Mouse (Mus musculus): ENCODE measurements around the gene Pkig. TPM values are rescaled to one million over a fixed set of nuclear protein-coding genes. Genes with fewer than 3 reads are reported as not detected.
A peak's percentile ranks its signal among the peaks of the same experiment; 100 is the strongest.

Gene Pkig
- total RNA-seq, 2 experiments from 2014 or later, result 70.3 to 92.1 TPM

GRCm38 (mm10) chr2:163735163-163735562 is 77.0 kb downstream of the Pkig start:
- ATAC-seq (replicated peaks; ENCODE audit: low FRiP score, low TSS enrichment, poor library complexity, severe bottlenecking), result no peak

- ATAC-seq (replicated peaks; ENCODE audit: low FRiP score, low TSS enrichment, poor library complexity, severe bottlenecking), result peak; percentile 68
These were observed 77.8 kb downstream of the Pkig start for GRCm38 (mm10) chr2:163735980-163736379.

DNA sequence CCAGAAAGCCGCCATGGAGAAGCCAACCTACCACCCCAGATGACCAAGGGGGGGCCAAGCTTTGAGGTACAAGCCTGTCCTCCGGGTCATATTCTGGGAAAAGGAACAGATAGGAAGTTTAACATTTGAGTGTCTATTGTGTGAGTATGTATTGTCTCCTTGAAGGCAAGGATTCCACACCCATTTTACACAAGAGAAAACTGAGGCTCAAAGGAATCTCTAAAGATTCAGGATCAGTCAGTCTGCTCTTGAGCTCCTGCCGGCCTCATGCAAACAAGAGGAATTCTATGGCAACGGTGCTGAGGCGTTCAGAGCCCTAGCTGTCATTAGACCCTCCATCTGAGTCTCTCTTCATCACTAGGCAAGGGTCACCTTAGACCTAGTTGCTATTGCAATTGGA is 84.5 kb downstream of the Pkig start:
- ATAC-seq (replicated peaks; ENCODE audit: low FRiP score, low TSS enrichment, poor library complexity, severe bottlenecking), result no peak

GRCm38 (mm10) chr2:163743357-163743756 is 85.2 kb downstream of the Pkig start:
- ATAC-seq (replicated peaks; ENCODE audit: low FRiP score, low TSS enrichment, poor library complexity, severe bottlenecking), result peak; percentile 43; the same call in 1 of the 2 replicates

- ATAC-seq (replicated peaks; ENCODE audit: low FRiP score, low TSS enrichment, poor library complexity, severe bottlenecking), result no peak
These were observed 86.8 kb downstream of the Pkig start for GRCm38 (mm10) chr2:163744801-163745570.

DNA sequence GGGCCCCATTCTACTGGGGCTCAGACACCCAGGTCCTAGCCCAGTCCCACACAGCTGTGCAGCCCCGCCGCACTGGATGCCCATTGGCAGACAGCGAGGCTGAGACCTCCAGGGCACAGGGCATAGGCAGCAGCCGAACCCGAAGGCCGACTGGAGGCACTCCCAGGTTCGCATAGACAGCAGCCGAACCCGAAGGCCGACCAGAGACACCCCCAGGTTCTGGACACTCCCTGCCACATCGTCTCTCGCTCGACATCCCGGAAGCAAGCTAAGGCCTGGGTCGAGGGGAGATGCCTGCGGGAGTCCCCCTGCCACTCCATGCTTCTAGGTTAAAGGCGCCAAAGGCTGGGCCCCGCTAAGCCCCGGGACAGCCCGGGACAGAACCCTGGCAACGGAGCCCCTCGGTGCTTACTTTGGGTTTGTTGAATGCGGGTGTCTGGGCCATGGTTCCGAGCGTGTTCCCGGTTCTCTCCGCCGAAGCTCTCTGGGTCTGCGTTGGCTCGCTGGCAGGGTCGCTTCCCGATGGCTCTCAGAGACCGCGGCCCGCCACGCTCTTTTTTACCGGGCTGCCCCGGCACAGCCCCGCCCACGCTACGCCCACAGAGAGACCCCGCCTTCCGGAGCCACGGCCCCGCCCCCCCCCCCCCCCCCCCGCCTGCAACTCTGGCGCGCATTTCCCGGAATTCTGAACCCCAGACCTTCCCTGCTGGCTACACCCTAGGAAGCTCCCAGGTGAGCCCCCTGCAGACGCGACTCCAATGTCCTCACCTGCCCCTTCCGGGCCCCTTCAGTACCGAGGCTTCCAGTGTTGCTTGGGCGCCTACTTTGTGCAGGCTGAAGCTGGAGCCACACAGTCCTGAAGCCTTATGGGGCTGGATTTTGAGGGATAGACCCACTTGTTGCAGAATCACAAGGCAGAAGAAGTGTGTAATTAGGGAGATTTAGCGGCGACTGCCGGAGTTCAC is 91.7 kb downstream of the Pkig start, which contains the start of gene Ada:
TSS of gene Ada (minus strand) at position 593 of the 965 bp plus-strand sequence.
- peak; percentile 71 for ATAC-seq (replicated peaks; ENCODE audit: low FRiP score, low TSS enrichment, poor library complexity, severe bottlenecking)

GRCm38 (mm10) chr2:163754228-163754627 is 96.0 kb downstream of the Pkig start:
- no peak for ATAC-seq (replicated peaks; ENCODE audit: low FRiP score, low TSS enrichment, poor library complexity, severe bottlenecking)

DNA sequence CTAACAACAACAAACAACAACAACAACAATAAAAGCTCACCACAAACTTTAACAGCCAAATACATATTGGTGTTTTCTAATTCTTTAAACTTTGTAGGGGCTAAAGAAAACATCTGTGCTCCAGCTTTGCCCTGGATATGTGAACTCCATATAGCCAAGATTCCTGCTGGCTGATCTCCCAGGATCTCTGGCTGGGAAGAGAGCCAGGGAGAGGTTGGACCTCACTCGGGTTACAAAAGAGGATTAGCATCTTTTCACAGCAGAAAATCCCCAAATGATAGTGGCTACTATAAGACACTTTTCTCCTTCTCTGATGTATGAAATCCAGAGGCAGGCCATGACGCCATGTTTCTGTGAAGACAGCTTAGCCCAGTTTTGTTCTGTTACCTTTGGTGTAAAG is 98.5 kb downstream of the Pkig start:
- no peak for ATAC-seq (replicated peaks; ENCODE audit: low FRiP score, low TSS enrichment, poor library complexity, severe bottlenecking)

GRCm38 (mm10) chr2:163758146-163758545 is 100.0 kb downstream of the Pkig start:
- ATAC-seq (replicated peaks; ENCODE audit: low FRiP score, low TSS enrichment, poor library complexity, severe bottlenecking), result no peak

- ATAC-seq (replicated peaks; ENCODE audit: low FRiP score, low TSS enrichment, poor library complexity, severe bottlenecking), result no peak
These were observed 102.4 kb downstream of the Pkig start for GRCm38 (mm10) chr2:163760589-163760988.

DNA sequence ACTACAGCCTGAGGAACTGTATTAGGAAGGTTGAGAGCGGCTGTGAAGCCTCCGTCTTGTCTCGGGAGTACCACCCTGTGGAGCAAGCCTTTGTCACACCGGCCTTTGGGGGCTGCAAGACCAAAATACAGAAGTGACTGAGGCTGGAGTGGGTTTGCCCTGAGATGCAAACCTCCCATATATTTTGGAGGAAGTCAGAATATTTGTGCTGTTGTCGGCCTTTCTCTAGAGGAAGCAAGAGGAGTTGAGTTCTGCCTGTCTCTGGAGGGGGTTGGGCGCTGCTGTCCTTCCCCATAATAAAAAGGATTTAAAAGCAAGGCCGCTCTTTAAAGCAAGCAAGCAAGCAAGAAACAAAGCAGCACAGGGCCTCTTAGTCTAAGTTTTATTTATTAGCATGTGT is 103.2 kb downstream of the Pkig start:
- ATAC-seq (replicated peaks; ENCODE audit: low FRiP score, low TSS enrichment, poor library complexity, severe bottlenecking), result no peak

- ATAC-seq (replicated peaks; ENCODE audit: low FRiP score, low TSS enrichment, poor library complexity, severe bottlenecking), result no peak
These were observed 108.1 kb downstream of the Pkig start for GRCm38 (mm10) chr2:163766261-163766660.

DNA sequence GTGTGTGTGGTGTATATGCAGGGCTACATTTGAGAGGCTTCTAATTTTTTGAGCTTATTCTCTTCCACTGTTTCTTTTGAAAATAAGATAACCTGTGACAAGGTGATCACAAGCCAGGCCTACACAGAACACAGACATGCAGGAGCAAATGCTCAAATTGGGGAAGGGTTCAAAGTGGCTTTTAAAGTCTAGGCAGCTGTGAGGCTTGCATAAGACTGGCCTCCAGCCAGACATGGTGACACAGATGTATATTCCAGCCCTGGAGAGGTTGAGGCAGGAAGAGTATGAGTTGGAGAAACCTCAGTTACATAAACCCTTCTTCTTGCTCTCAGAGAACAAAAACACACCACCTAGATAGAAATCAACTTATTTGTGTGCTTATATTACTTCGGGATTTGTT is 108.7 kb downstream of the Pkig start:
- ATAC-seq (replicated peaks; ENCODE audit: low FRiP score, low TSS enrichment, poor library complexity, severe bottlenecking), result no peak

DNA sequence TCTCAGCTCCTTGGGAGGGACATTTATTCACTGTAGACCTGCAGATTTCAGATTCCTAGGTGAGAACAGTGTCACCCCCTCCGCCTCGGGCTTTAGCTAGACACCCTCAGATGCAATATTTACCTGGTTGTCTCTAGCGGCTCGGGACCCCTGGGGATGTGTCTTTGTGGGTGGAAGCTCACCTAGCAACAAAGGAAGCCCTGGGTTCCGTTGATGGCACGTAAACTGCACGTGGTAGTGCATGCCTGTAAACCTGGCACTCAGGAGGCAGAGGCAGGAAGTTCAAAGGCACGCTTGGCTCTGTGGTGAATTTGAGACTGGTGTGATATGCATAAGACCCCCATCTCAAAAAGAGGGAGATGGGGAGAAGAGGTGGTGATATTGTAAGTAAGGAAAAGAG is 112.5 kb downstream of the Pkig start:
- no peak for ATAC-seq (replicated peaks; ENCODE audit: low FRiP score, low TSS enrichment, poor library complexity, severe bottlenecking)

Other genes with a start within 250 kb of the Pkig start
- gene Oser1, start 233.7 kb upstream of the Pkig start, total RNA-seq (2014; fragmentation: Nextera tagmentation), result 24.6 and 25.8 TPM in 2 replicates
- gene Oser1, start 233.7 kb upstream of the Pkig start, total RNA-seq (2017), result 46.6 and 53.5 TPM in 2 replicates
- gene Gdap1l1, start 219.9 kb upstream of the Pkig start, total RNA-seq (2014; fragmentation: Nextera tagmentation), result not detected in 2 replicates
- not detected in 2 replicates for gene Gdap1l1, start 219.9 kb upstream of the Pkig start, total RNA-seq (2017)
- gene Fitm2, start 185.8 kb upstream of the Pkig start, total RNA-seq (2014; fragmentation: Nextera tagmentation), result 3.3 and 6.6 TPM in 2 replicates
- gene Fitm2, start 185.8 kb upstream of the Pkig start, total RNA-seq (2017), result 6.2 and 8.8 TPM in 2 replicates
- not detected in 2 replicates for gene R3hdml, start 166.1 kb upstream of the Pkig start, total RNA-seq (2014; fragmentation: Nextera tagmentation)
- gene R3hdml, start 166.1 kb upstream of the Pkig start, total RNA-seq (2017), result not detected in 2 replicates
- gene Hnf4a, start 151.6 kb upstream of the Pkig start, total RNA-seq (2014; fragmentation: Nextera tagmentation), result 0.31 TPM in 1 of 2 replicates, not detected in the other
- gene Hnf4a, start 151.6 kb upstream of the Pkig start, total RNA-seq (2017), result 0.56 and 0.84 TPM in 2 replicates
- gene Ttpal, start 56.1 kb upstream of the Pkig start, total RNA-seq (2014; fragmentation: Nextera tagmentation), result 15.6 and 27.3 TPM in 2 replicates
- gene Ttpal, start 56.1 kb upstream of the Pkig start, total RNA-seq (2017), result 9.0 and 10.9 TPM in 2 replicates
- gene Serinc3, start 13.3 kb upstream of the Pkig start, total RNA-seq (2014; fragmentation: Nextera tagmentation), result 438 and 460 TPM in 2 replicates
- 469 and 531 TPM in 2 replicates for gene Serinc3, start 13.3 kb upstream of the Pkig start, total RNA-seq (2017)
- 8.0 and 10.6 TPM in 2 replicates for gene Ada, start 91.9 kb downstream of the Pkig start, total RNA-seq (2014; fragmentation: Nextera tagmentation)
- 9.1 and 14.4 TPM in 2 replicates for gene Ada, start 91.9 kb downstream of the Pkig start, total RNA-seq (2017)
- not detected in 2 replicates for gene Ccn5, start 162.5 kb downstream of the Pkig start, total RNA-seq (2014; fragmentation: Nextera tagmentation)
- not detected in 2 replicates for gene Ccn5, start 162.5 kb downstream of the Pkig start, total RNA-seq (2017)
- not detected in 2 replicates for gene Kcnk15, start 195.3 kb downstream of the Pkig start, total RNA-seq (2014; fragmentation: Nextera tagmentation)
- not detected in 2 replicates for gene Kcnk15, start 195.3 kb downstream of the Pkig start, total RNA-seq (2017)

All from megakaryocyte-erythroid progenitor cell, adult 5-6 weeks (primary cell).